Mouse (Mus musculus): Measurements from ENCODE around the gene Rad51b.

- no peak for TF ChIP-seq POLR2A (IDR thresholded peaks at IDR 0.05; ENCODE audit: insufficient read depth, low read length)
- TF ChIP-seq CTCF (IDR thresholded peaks at IDR 0.05; ENCODE audit: low read depth, low read length): no peak
Measured at GRCm38 (mm10) chr12:79813566-79814305, 516.7 kb downstream of the Rad51b start.
